Mouse (Mus musculus) neural tube, embryonic 11.5 days (tissue): ENCODE data around the gene Csnk2a1. TPM values are rescaled to one million over a fixed set of nuclear protein-coding genes. Genes with fewer than 3 reads are reported as not detected.

Source experiments
- ATAC-seq: fragments of 200-750 bp; cut with Nextera tagmentation; 2 replicates; pipeline ENCODE4 v1.8.0; 2017; ENCODE audit warnings: moderate number of reproducible peaks, mild to moderate bottlenecking, moderate TSS enrichment, moderate library complexity; ENCODE audit not compliant: insufficient read depth, low FRiP score, low TSS enrichment
- DNase-seq: peaks from one replicate; pipeline ENCODE4 v3.0.0-alpha.2; 2015; ENCODE audit warnings: low spot score
- H3K27ac ChIP-seq: fragments of 300-500 bp; sonication (generic); 2 replicates; pipeline ENCODE4 v1.5.1; 2014; ENCODE audit warnings: low read depth, mild to moderate bottlenecking, low read length
- H3K27me3 ChIP-seq: fragments of 300-500 bp; sonication (generic); 2 replicates; pipeline ENCODE4 v1.6.1; 2014; ENCODE audit warnings: mild to moderate bottlenecking, low read length, mixed read lengths; ENCODE audit not compliant: control insufficient read depth, insufficient read depth
- H3K36me3 ChIP-seq: fragments of 300-500 bp; sonication (generic); 2 replicates; pipeline ENCODE4 v1.6.1; 2014; ENCODE audit warnings: mild to moderate bottlenecking, low read length, moderate library complexity, mixed read lengths; ENCODE audit not compliant: control insufficient read depth, insufficient read depth
- H3K4me1 ChIP-seq: fragments of 300-500 bp; sonication (generic); 2 replicates; pipeline ENCODE4 v1.6.1; 2014; ENCODE audit warnings: low read length, mixed read lengths; ENCODE audit not compliant: control insufficient read depth, insufficient read depth
- H3K4me2 ChIP-seq: fragments of 300-500 bp; sonication (generic); 2 replicates; pipeline ENCODE4 v1.6.1; 2014; ENCODE audit warnings: low read depth, mild to moderate bottlenecking, moderate library complexity
- H3K4me3 ChIP-seq: fragments of 300-500 bp; sonication (generic); 2 replicates; pipeline ENCODE4 v1.5.1; 2014; ENCODE audit warnings: low read depth, low read length
- H3K9ac ChIP-seq: fragments of 300-500 bp; sonication (generic); 2 replicates; pipeline ENCODE4 v1.6.1; 2014; ENCODE audit warnings: mild to moderate bottlenecking, low read length
- H3K9me3 ChIP-seq: fragments of 300-500 bp; sonication (generic); 2 replicates; pipeline ENCODE4 v1.6.1; 2016; ENCODE audit warnings: low read length; ENCODE audit not compliant: control insufficient read depth
- WGBS: fragments of 180-500 bp; shearing (Covaris S2); extraction: QIAGEN DNeasy Blood & Tissue Kit; methylation state at CpG from one replicate; pipeline ENCODE4 v1.1.7; 2014; 5-methylcytosine and 5-hydroxymethylcytosine counted together
- polyA plus RNA-seq: library from polyadenylated mRNA; unstranded; fragments of >200 nt; fragmentation: Nextera tagmentation; extraction: Ambion mirVana; gene quantifications from 2 replicates; pipeline ENCODE4 v1.2.1, GENCODE M21; 2014

Gene Csnk2a1
- polyA plus RNA-seq, 1 experiment from 2014 or later = 62.8 TPM

GRCm38 (mm10) chr2:152322198-152322597 lies 95.6 kb downstream of the Csnk2a1 start:
- WGBS = 94% methylated on average over 6 of the region's 6 CpGs
- H3K4me2 ChIP-seq = no peak overlapping the region
- H3K27ac ChIP-seq = no peak overlapping the region
- no peak overlapping the region for H3K4me3 ChIP-seq
- DNase-seq (no peak), ATAC-seq (no peak)
- H3K36me3 ChIP-seq = peaks cover 22% of the 10 kb centered on the region
- H3K9ac ChIP-seq = no peak overlapping the region; the same call in 1 of the 2 replicates
- H3K27me3 ChIP-seq = no peaks in the 10 kb centered on the region
- H3K4me1 ChIP-seq = no peaks in the 10 kb centered on the region
- H3K9me3 ChIP-seq = no peaks in the 10 kb centered on the region

DNA sequence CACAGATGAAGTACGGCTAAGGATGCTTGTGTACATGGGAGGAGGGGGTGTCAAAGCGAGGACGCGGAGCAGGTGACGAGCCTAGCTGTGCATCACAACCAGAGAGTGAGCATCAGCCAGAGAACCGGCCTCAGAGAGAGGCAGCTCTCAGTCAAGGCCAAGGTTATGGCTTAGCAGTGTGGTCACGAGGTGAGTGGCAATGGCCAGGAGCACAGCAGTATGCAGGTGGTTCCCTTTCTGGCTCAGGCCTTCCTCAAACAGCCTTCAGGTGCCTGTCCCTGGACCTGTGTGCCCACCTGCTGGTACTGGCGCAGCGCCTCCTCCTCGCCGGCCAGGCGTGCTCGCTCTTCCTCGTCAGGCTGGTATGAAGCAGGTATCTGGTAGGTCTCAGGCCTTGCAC lies 97.3 kb downstream of the Csnk2a1 start:
- no peak for ATAC-seq
- Histone ChIP-seq H3K4me1 (no peaks in the 10 kb centered on the region), H3K36me3 (peaks cover 16% of the 10 kb centered on the region)

GRCm38 (mm10) chr2:152324842-152325241 lies 98.2 kb downstream of the Csnk2a1 start:
- Histone ChIP-seq H3K36me3 (peaks cover 18% of the 10 kb centered on the region), H3K9me3 (no peaks in the 10 kb centered on the region), H3K4me3 (no peak overlapping the region), H3K27me3 (no peaks in the 10 kb centered on the region), H3K9ac (no peak overlapping the region), H3K4me2 (no peak overlapping the region), H3K4me1 (no peaks in the 10 kb centered on the region), H3K27ac (no peak overlapping the region)
- ATAC-seq (no peak), DNase-seq (no peak)
- WGBS = 93% methylated on average over 3 of the region's 3 CpGs

More for the DNA sequence above, 97.3 kb downstream of the Csnk2a1 start:
- Histone ChIP-seq H3K27ac (no peak overlapping the region), H3K27me3 (no peaks in the 10 kb centered on the region), H3K4me3 (no peak overlapping the region), H3K9ac (no peak overlapping the region), H3K4me2 (no peak overlapping the region), H3K9me3 (no peaks in the 10 kb centered on the region)
- no peak for DNase-seq
- WGBS = 92% methylated on average over 14 of the region's 14 CpGs

DNA sequence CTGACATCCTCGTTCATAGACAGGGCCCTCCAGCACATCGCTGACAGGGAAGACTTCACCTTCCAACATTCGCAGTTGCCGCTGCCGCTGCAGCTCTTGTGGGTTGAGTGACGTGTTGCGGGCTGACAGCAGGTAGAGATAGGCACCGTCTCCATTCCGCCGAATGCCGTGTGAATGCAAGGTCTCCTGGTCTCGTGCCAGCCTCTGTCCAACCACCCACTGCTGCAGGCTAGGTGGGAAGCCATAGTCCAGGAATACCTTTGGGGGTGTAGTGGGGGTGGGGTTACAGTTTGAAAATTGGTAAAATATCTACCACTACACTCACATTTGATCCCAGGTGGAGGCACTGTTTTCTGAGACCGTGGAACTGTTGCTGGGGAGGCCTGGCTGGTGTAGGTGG lies 99.5 kb downstream of the Csnk2a1 start:
- Histone ChIP-seq H3K4me3 (no peak overlapping the region), H3K9ac (no peak overlapping the region), H3K36me3 (peaks cover 18% of the 10 kb centered on the region), H3K27me3 (no peaks in the 10 kb centered on the region), H3K4me1 (0 out of 2 replicates have a peak, but pooled peaks cover 2% of the 10 kb centered on the region), H3K4me2 (no peak overlapping the region), H3K9me3 (no peaks in the 10 kb centered on the region), H3K27ac (no peak overlapping the region)
- DNase-seq = no peak
- 93% methylated on average over 13 of the region's 13 CpGs for WGBS
- ATAC-seq = no peak

DNA sequence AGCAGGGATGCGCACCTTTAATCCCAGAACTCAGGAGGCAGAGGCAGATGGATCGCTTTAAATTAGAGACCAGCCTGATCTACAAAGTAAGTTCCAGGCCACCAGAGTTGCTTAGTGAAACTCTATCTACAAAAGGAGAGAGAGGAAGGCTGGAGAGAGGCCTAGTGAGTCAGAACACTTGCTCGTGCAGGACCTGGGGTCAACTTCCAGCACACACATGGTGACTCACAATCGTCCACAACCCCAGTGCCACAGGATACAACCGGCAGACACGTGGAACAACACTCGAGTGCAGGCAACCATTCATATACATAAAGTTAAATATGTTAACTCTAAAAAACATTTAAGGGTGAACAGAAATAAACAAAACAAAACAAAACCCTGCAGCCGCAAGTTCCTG lies 100.0 kb downstream of the Csnk2a1 start:
- no peak overlapping the region for H3K27ac ChIP-seq
- DNase-seq (no peak), ATAC-seq (no peak)
- no peak overlapping the region for H3K4me2 ChIP-seq
- peaks cover 6% of the 10 kb centered on the region for H3K4me1 ChIP-seq
- H3K9ac ChIP-seq = no peak overlapping the region
- WGBS = 89% methylated on average over 8 of the region's 8 CpGs
- peaks cover 18% of the 10 kb centered on the region for H3K36me3 ChIP-seq
- no peak overlapping the region for H3K4me3 ChIP-seq
- no peaks in the 10 kb centered on the region for H3K27me3 ChIP-seq
- no peaks in the 10 kb centered on the region for H3K9me3 ChIP-seq

- DNase-seq (no peak), ATAC-seq (no peak)
- H3K27me3 ChIP-seq = no peaks in the 10 kb centered on the region
- H3K4me3 ChIP-seq = no peak overlapping the region
- peaks cover 8% of the 10 kb centered on the region for H3K4me1 ChIP-seq
- H3K36me3 ChIP-seq = peaks cover 16% of the 10 kb centered on the region
- no peak overlapping the region for H3K9ac ChIP-seq
- no peak overlapping the region for H3K27ac ChIP-seq
- 82% methylated on average over 5 of the region's 5 CpGs for WGBS
- no peak overlapping the region for H3K4me2 ChIP-seq
- H3K9me3 ChIP-seq = no peaks in the 10 kb centered on the region
Measured at GRCm38 (mm10) chr2:152327980-152328379, 101.3 kb downstream of the Csnk2a1 start.

DNA sequence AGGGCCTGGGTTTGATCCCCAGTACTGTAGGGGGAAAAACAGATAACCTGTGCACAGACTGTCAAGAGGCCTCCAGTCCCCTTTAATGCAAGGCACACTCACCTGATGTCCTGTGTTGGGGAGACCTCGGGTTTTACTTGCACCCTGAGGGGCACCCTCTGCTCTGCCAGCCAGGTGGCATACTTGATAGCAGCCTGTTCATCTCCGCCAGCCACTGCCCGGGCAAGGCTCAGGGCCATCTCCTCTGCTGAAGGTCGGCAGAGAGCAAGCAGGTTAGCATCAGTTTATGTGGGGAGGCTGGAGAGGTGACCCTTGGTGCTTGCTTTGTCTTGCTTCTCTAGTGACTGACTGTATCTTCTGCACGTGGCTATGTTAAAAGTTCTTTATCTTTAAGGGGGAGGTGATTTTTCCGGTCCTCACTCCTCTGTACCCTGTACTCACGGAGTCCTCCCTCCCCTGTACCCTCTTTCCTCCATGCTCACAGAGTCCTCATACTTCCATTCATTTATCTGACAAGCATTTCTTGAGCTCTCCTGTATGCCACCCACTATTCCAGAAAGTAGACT lies 104.3 kb downstream of the Csnk2a1 start:
- H3K9ac ChIP-seq = no peak overlapping the region
- ATAC-seq (no peak), DNase-seq (no peak)
- WGBS = 66% methylated on average over 7 of the region's 7 CpGs
- no peak overlapping the region for H3K27ac ChIP-seq
- H3K9me3 ChIP-seq = no peaks in the 10 kb centered on the region
- no peaks in the 10 kb centered on the region for H3K27me3 ChIP-seq
- H3K36me3 ChIP-seq = peaks cover 6% of the 10 kb centered on the region
- peaks cover 8% of the 10 kb centered on the region for H3K4me1 ChIP-seq
- H3K4me2 ChIP-seq = peak overlapping the region; percentile 90
- H3K4me3 ChIP-seq = peak overlapping the region; percentile 83; the same call in 1 of the 2 replicates

Other genes starting within 250 kb of the Csnk2a1 start
- 82.2 and 92.9 TPM in 2 replicates for gene Fam110a, start 246.6 kb upstream of the Csnk2a1 start, polyA plus RNA-seq
- 1.0 and 1.1 TPM in 2 replicates for gene Slc52a3, start 230.3 kb upstream of the Csnk2a1 start, polyA plus RNA-seq
- 23.0 and 25.1 TPM in 2 replicates for gene Scrt2, start 145.3 kb upstream of the Csnk2a1 start, polyA plus RNA-seq
- gene Srxn1, start 121.3 kb upstream of the Csnk2a1 start, polyA plus RNA-seq = 17.5 and 18.8 TPM in 2 replicates
- 40.9 and 41.0 TPM in 2 replicates for gene Tcf15, start 83.3 kb upstream of the Csnk2a1 start, polyA plus RNA-seq
- 30.0 and 30.4 TPM in 2 replicates for gene Tbc1d20, start 67.0 kb downstream of the Csnk2a1 start, polyA plus RNA-seq
- 69.2 and 77.8 TPM in 2 replicates for gene Rbck1, start 105.8 kb downstream of the Csnk2a1 start, polyA plus RNA-seq
- gene Trib3, start 117.2 kb downstream of the Csnk2a1 start, polyA plus RNA-seq = 1.1 and 1.4 TPM in 2 replicates
- 7.6 TPM in 2 replicates for gene Nrsn2, start 149.8 kb downstream of the Csnk2a1 start, polyA plus RNA-seq
- 19.1 and 21.4 TPM in 2 replicates for gene Sox12, start 171.2 kb downstream of the Csnk2a1 start, polyA plus RNA-seq
- 52.7 and 55.2 TPM in 2 replicates for gene Zcchc3, start 188.2 kb downstream of the Csnk2a1 start, polyA plus RNA-seq
- gene 6820408C15Rik, start 188.7 kb downstream of the Csnk2a1 start, polyA plus RNA-seq = 0.22 and 0.52 TPM in 2 replicates
- not detected in 2 replicates for gene Defb23, start 237.8 kb downstream of the Csnk2a1 start, polyA plus RNA-seq